Mouse (Mus musculus) lung, embryonic 15.5 days (tissue): ENCODE results near the gene Fam110a. TPM values are rescaled to one million over a fixed set of nuclear protein-coding genes. Genes with fewer than 3 reads are reported as not detected.

Experiments
- ATAC-seq: fragments of 200-750 bp; cut with Nextera tagmentation; 2 replicates; pipeline ENCODE4 v1.8.0; 2017; ENCODE audit warnings: moderate number of reproducible peaks, borderline replicate concordance; ENCODE audit not compliant: low FRiP score, low TSS enrichment; ENCODE audit errors: extremely low read depth
- H3K27ac ChIP-seq: fragments of 300-500 bp; sonication (generic); 2 replicates; pipeline ENCODE4 v1.5.1; 2015; ENCODE audit warnings: moderate library complexity, mild to moderate bottlenecking, inconsistent platforms
- H3K27me3 ChIP-seq: fragments of 300-500 bp; sonication (generic); 2 replicates; pipeline ENCODE4 v1.6.1; 2015; ENCODE audit warnings: inconsistent platforms
- H3K36me3 ChIP-seq: fragments of 300-500 bp; sonication (generic); 2 replicates; pipeline ENCODE4 v1.6.1; 2015; ENCODE audit warnings: inconsistent platforms
- H3K4me1 ChIP-seq: fragments of 300-500 bp; sonication (generic); 2 replicates; pipeline ENCODE4 v1.6.1; 2015; ENCODE audit warnings: inconsistent platforms
- H3K4me2 ChIP-seq: fragments of 300-500 bp; sonication (generic); 2 replicates; pipeline ENCODE4 v1.6.1; 2015; ENCODE audit warnings: inconsistent platforms, mild to moderate bottlenecking, moderate library complexity
- H3K4me3 ChIP-seq: fragments of 300-500 bp; sonication (generic); 2 replicates; pipeline ENCODE4 v1.5.1; 2015; ENCODE audit warnings: mild to moderate bottlenecking, inconsistent platforms
- H3K9ac ChIP-seq: fragments of 300-500 bp; sonication (generic); 2 replicates; pipeline ENCODE4 v1.6.1; 2015; ENCODE audit warnings: inconsistent platforms
- H3K9me3 ChIP-seq: fragments of 300-500 bp; sonication (generic); 2 replicates; pipeline ENCODE4 v1.6.1; 2016; ENCODE audit warnings: inconsistent platforms
- WGBS: fragments of 180-500 bp; shearing (Covaris S2); methylation state at CpG from one replicate; pipeline ENCODE4 v1.1.7; 2015; 5-methylcytosine and 5-hydroxymethylcytosine counted together
- polyA plus RNA-seq: library from polyadenylated mRNA; unstranded; fragments of >200 nt; fragmentation: Nextera tagmentation; extraction: Ambion mirVana; gene quantifications from 2 replicates; pipeline ENCODE4 v1.2.1, GENCODE M21; 2015

Gene Fam110a
- polyA plus RNA-seq, 1 experiment from 2014 or later, result 34.1 TPM

DNA sequence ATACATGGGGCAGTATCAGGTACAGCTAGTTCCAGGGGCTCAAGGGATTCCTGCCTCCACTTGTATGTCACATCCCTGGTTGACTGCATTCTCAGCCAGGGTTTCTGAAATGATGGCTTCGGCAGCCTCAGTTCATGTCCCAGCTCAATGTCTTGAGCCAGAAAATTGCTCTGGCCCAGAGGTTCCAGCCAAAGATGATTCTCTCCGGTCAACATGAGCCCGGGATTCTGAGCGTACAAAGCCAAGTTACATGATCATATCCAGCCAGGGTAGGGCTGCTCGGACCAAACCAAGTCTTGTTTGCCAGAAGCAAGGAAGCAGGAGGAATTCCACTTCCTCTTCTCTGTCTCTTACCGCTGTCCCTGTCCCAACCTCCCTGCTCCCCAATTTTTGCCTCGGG, 31.7 kb downstream of the Fam110a start:
- Histone ChIP-seq H3K27ac (no peak overlapping the region), H3K9me3 (no peaks in the 10 kb centered on the region), H3K9ac (no peak overlapping the region), H3K27me3 (no peaks in the 10 kb centered on the region), H3K4me2 (no peak overlapping the region), H3K4me3 (no peak overlapping the region), H3K36me3 (no peaks in the 10 kb centered on the region), H3K4me1 (no peaks in the 10 kb centered on the region)
- 78% methylated on average over 7 of the region's 7 CpGs for whole genome bisulfite sequencing
- ATAC-seq, result no peak

DNA sequence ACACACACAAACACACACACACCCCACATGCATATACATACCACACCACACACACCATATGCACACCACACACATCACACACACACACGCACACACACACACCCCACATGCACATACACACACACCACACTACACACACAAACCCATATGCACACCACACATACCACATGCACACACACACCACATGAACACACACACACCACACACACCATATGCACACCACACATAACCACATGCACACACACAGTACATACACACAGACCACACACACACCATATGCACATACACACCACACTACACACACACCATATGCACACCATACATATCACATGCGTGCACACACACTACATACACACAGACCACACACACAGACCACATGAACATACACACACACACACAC, 32.4 kb downstream of the Fam110a start:
- ATAC-seq, result no peak
- 85% methylated on average over 2 of the region's 2 CpGs for WGBS

DNA sequence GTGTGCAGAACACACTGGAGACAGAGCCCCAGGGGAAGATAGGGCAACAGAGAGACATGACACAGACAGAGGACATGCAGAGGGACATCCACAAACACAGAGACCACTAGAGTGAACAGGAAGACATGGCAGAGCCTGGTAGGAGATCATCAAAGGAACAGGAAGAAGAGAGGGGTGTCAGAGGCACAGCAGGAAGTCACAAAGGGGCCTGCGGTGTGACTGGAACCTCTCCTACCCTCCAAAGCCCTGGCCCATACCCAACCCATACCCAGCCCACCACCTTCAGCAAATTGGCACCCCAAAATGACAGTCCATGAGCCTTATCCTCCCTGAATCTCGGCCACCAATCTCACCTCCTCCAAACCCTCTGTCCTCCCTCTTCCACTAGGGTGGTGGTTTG, 35.9 kb downstream of the Fam110a start:
- ATAC-seq, result no peak
- Histone ChIP-seq H3K4me2 (no peak overlapping the region), H3K4me3 (no peak overlapping the region), H3K36me3 (no peaks in the 10 kb centered on the region), H3K9ac (no peak overlapping the region), H3K9me3 (no peaks in the 10 kb centered on the region), H3K27me3 (no peaks in the 10 kb centered on the region), H3K27ac (no peak overlapping the region), H3K4me1 (no peaks in the 10 kb centered on the region)
- WGBS, result 54% methylated on average over 2 of the region's 2 CpGs

More for the DNA sequence above, 32.4 kb downstream of the Fam110a start:
- no peak overlapping the region for H3K4me3 ChIP-seq
- no peak overlapping the region for H3K9ac ChIP-seq
- no peaks in the 10 kb centered on the region for H3K4me1 ChIP-seq
- no peaks in the 10 kb centered on the region for H3K27me3 ChIP-seq
- H3K36me3 ChIP-seq, result no peaks in the 10 kb centered on the region
- no peaks in the 10 kb centered on the region for H3K9me3 ChIP-seq
- no peak overlapping the region for H3K27ac ChIP-seq
- H3K4me2 ChIP-seq, result no peak overlapping the region

DNA sequence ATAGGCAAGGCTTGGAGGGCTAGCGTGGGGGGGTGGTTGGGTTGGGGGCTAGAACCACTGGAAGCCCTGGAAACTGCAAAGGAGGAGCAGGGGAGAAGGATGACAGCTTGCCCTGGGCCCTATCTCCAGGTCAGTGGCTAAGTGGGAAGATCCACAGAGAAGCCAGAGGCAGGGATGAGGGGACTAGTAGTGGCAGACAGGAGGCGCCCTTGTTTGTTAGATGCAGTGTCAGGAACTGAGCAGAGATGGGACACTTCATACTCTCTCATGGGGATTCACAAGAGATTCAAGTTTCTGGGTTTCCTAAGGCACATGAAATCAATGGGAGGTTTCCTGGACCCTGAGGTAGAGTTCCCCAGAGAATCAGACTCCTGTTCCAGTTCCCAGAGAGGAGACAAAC, 38.8 kb downstream of the Fam110a start:
- H3K27me3 ChIP-seq, result no peaks in the 10 kb centered on the region
- 29% methylated on average over 2 of the region's 2 CpGs for WGBS
- ATAC-seq, result no peak

GRCm38 (mm10) chr2:151939651-151940420, 40.2 kb downstream of the Fam110a start:
- H3K9ac ChIP-seq, result no peak overlapping the region
- ATAC-seq, result no peak
- H3K4me1 ChIP-seq, result peaks cover 5% of the 10 kb centered on the region
- no peak overlapping the region for H3K4me3 ChIP-seq
- no peaks in the 10 kb centered on the region for H3K9me3 ChIP-seq
- 68% methylated on average over 5 of the region's 5 CpGs for WGBS
- H3K4me2 ChIP-seq, result no peak overlapping the region
- no peaks in the 10 kb centered on the region for H3K36me3 ChIP-seq
- H3K27ac ChIP-seq, result no peak overlapping the region
- H3K27me3 ChIP-seq, result no peaks in the 10 kb centered on the region

More for the DNA sequence above, 38.8 kb downstream of the Fam110a start:
- no peak overlapping the region for H3K4me2 ChIP-seq
- no peak overlapping the region for H3K9ac ChIP-seq
- H3K36me3 ChIP-seq, result no peaks in the 10 kb centered on the region
- no peak overlapping the region for H3K27ac ChIP-seq
- H3K9me3 ChIP-seq, result no peaks in the 10 kb centered on the region
- H3K4me3 ChIP-seq, result no peak overlapping the region
- peaks cover 5% of the 10 kb centered on the region for H3K4me1 ChIP-seq

- ATAC-seq, result peak; percentile 44; the same call in 1 of the 2 replicates
- peaks cover 5% of the 10 kb centered on the region for H3K4me1 ChIP-seq
- no peaks in the 10 kb centered on the region for H3K36me3 ChIP-seq
- H3K27me3 ChIP-seq, result no peaks in the 10 kb centered on the region
- no peak overlapping the region for H3K4me2 ChIP-seq
- WGBS, result 40% methylated on average over 11 of the region's 11 CpGs
- H3K4me3 ChIP-seq, result no peak overlapping the region
- H3K27ac ChIP-seq, result no peak overlapping the region
- no peaks in the 10 kb centered on the region for H3K9me3 ChIP-seq
- H3K9ac ChIP-seq, result no peak overlapping the region
Observed at GRCm38 (mm10) chr2:151938780-151939200, 41.2 kb downstream of the Fam110a start.

DNA sequence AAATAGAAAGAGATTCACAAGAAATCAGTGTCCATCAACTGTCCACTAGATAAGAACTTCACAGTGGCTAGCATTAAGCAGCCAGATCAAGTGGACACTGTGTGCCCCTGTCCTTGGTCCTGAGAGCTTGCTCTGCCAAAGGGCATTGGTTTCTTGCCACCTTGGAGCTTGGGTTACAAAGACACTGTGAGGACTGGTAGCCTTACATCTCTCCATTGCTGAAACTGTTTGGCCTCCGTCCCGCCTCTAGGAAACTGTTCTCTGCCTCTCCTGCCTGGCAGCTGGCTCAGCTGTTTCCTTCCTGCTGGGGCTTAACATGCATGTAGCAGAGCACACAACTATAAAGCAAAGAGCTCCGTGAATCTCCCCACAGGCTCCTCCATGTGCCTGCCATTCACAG, 42.1 kb downstream of the Fam110a start:
- H3K9ac ChIP-seq, result no peak overlapping the region
- peaks cover 5% of the 10 kb centered on the region for H3K4me1 ChIP-seq
- whole genome bisulfite sequencing, result 43% methylated on average over 3 of the region's 3 CpGs
- H3K27me3 ChIP-seq, result no peaks in the 10 kb centered on the region
- no peaks in the 10 kb centered on the region for H3K9me3 ChIP-seq
- no peak overlapping the region for H3K4me2 ChIP-seq
- H3K27ac ChIP-seq, result no peak overlapping the region
- H3K36me3 ChIP-seq, result no peaks in the 10 kb centered on the region
- H3K4me3 ChIP-seq, result no peak overlapping the region
- no peak for ATAC-seq

DNA sequence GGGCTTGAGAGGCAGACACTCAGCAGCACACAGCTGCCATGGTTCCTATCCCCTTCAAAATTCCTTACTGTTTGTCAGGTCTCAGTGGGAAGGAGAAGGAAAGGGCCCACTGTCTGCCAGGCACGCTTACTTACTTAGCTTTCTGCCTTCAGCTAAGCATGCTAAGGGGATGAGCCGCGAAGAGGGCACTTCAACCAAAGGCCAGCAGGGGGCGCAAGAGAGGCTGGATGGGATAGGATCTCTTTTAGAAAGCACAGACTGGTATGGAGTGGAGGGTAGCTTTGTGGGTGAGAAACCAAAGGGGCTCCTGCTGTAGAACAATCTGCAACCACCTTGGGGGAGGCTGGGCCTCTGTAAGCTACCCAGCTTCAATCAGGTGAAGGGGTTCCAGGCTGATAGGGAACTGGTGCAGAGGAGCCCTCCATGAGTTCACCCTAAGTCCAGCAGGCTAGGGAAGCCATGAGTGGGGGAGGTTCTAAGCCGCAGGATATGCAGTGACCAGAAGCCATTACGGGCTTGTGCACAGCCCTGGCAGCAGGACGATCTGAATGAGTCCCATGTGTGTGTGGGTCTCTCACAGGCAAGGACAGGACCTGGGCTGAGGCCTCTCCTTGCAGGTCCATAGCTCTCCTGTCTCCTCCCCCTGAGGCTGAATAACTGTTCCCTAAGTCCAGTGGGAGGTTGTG, 49.5 kb downstream of the Fam110a start:
- Histone ChIP-seq H3K4me2 (no peak overlapping the region), H3K36me3 (no peaks in the 10 kb centered on the region), H3K27me3 (no peaks in the 10 kb centered on the region), H3K4me3 (no peak overlapping the region), H3K27ac (no peak overlapping the region), H3K9me3 (no peaks in the 10 kb centered on the region), H3K4me1 (0 out of 2 replicates have a peak, but pooled peaks cover 3% of the 10 kb centered on the region), H3K9ac (no peak overlapping the region)
- 0 out of 2 replicates have a peak, but pooled peaks have one; percentile 20 for ATAC-seq
- WGBS, result 35% methylated on average over 7 of the region's 7 CpGs

GRCm38 (mm10) chr2:151927103-151927502, 52.9 kb downstream of the Fam110a start:
- WGBS, result 77% methylated on average over 11 of the region's 11 CpGs
- H3K36me3 ChIP-seq, result no peaks in the 10 kb centered on the region

DNA sequence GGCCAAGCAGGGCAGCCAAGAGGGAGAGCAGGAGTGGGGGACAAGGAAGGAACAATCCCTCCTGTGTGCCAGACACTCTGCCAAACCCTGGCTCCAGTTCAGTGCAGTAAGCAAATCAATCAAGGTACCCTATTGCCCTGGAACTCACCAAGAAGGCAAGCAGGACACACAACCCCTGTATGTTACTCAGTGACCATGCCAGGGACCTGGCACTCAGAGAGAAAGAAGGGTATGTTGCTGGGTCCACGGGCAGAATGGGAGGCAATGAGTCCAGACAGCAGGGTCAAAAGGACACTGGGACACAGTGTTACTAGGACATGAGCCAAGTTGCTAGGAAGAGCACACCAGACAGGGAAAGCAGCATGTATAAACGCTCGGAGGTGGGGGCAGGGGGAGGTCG, 54.3 kb downstream of the Fam110a start:
- Histone ChIP-seq H3K9me3 (no peaks in the 10 kb centered on the region), H3K9ac (no peak overlapping the region), H3K36me3 (no peaks in the 10 kb centered on the region), H3K27me3 (no peaks in the 10 kb centered on the region), H3K4me2 (no peak overlapping the region), H3K4me3 (no peak overlapping the region), H3K4me1 (peaks cover 10% of the 10 kb centered on the region; the same call in 1 of the 2 replicates), H3K27ac (no peak overlapping the region)
- ATAC-seq, result no peak
- 34% methylated on average over 4 of the region's 4 CpGs for WGBS

More at GRCm38 (mm10) chr2:151927103-151927502, 52.9 kb downstream of the Fam110a start:
- Histone ChIP-seq H3K27ac (no peak overlapping the region), H3K9me3 (no peaks in the 10 kb centered on the region), H3K4me3 (no peak overlapping the region), H3K4me1 (0 out of 2 replicates have a peak, but pooled peaks cover 6% of the 10 kb centered on the region), H3K4me2 (no peak overlapping the region), H3K27me3 (no peaks in the 10 kb centered on the region), H3K9ac (no peak overlapping the region)
- ATAC-seq, result no peak

- H3K27me3 ChIP-seq, result no peaks in the 10 kb centered on the region
- no peak for ATAC-seq
- no peaks in the 10 kb centered on the region for H3K9me3 ChIP-seq
- no peak overlapping the region for H3K4me2 ChIP-seq
- H3K9ac ChIP-seq, result no peak overlapping the region
- H3K4me1 ChIP-seq, result peaks cover 10% of the 10 kb centered on the region; the same call in 1 of the 2 replicates
- no peak overlapping the region for H3K27ac ChIP-seq
- no peaks in the 10 kb centered on the region for H3K36me3 ChIP-seq
- 80% methylated on average over 7 of the region's 7 CpGs for WGBS
- no peak overlapping the region for H3K4me3 ChIP-seq
Observed at GRCm38 (mm10) chr2:151924276-151924675, 55.7 kb downstream of the Fam110a start.

GRCm38 (mm10) chr2:151921596-151921995, 58.4 kb downstream of the Fam110a start:
- no peak overlapping the region for H3K9ac ChIP-seq
- H3K4me1 ChIP-seq, result peaks cover 14% of the 10 kb centered on the region; the same call in 1 of the 2 replicates
- H3K9me3 ChIP-seq, result no peaks in the 10 kb centered on the region
- ATAC-seq, result peak; percentile 60; the same call in 1 of the 2 replicates
- no peak overlapping the region for H3K27ac ChIP-seq
- H3K4me2 ChIP-seq, result no peak overlapping the region
- H3K36me3 ChIP-seq, result no peaks in the 10 kb centered on the region
- WGBS, result 26% methylated on average over 4 of the region's 4 CpGs
- no peak overlapping the region for H3K4me3 ChIP-seq
- no peaks in the 10 kb centered on the region for H3K27me3 ChIP-seq
